Mouse (Mus musculus) left cerebral cortex, postnatal 25 days (tissue): ENCODE measurements around the gene Mkrn3. TPM values are rescaled to one million over a fixed set of nuclear protein-coding genes. Genes with fewer than 3 reads are reported as not detected.

Source experiments
- DNase-seq, 2 experiments: peaks; one replicate each; pipeline ENCODE4 v3.0.0; 2022; ENCODE audit warnings: low spot score in 2 of 2, mixed read lengths in 1 of 2
- intact Hi-C: fragments of 180-260 bp; cut with DNase I; formaldehyde crosslinking; loops from one replicate; pipeline ENCODE4 v1.15.1; 2025
- total RNA-seq, 2 experiments: library from RNA; stranded (reverse); gene quantifications; 2 replicates each; pipeline ENCODE4 v1.2.3; 2021

Gene Mkrn3
- total RNA-seq, 2 experiments from 2014 or later, result 1.9 to 2.1 TPM

- intact Hi-C loops, result no loop called here
- DNase-seq, result no peak
These were observed 31.6 kb downstream of the Mkrn3 start for GRCm38 (mm10) chr7:62388291-62388690.

GRCm38 (mm10) chr7:62382391-62382790 is 37.5 kb downstream of the Mkrn3 start:
- DNase-seq, result peak; percentile 25 to 40
- intact Hi-C loops, result loop anchor here (2.0 kb wide), 1 partner anchor 156 kb away; no protein-coding TSS in a partner anchor

- no peak for DNase-seq
- intact Hi-C loops, result no loop called here
These were observed 41.4 kb downstream of the Mkrn3 start for GRCm38 (mm10) chr7:62378529-62378928.

- intact Hi-C loops, result no loop called here
- peak in 1 of 2 experiments; percentile 6 for DNase-seq
These were observed 42.6 kb downstream of the Mkrn3 start for GRCm38 (mm10) chr7:62377313-62377712.

GRCm38 (mm10) chr7:62376510-62377304 is 43.2 kb downstream of the Mkrn3 start, which contains the start of gene Magel2:
TSS of gene Magel2 (plus strand) at chr7:62377010.
- DNase-seq, result peak; percentile 33 to 39
- intact Hi-C loops, result no loop called here

GRCm38 (mm10) chr7:62375658-62376057 is 44.3 kb downstream of the Mkrn3 start:
- no peak for DNase-seq
- intact Hi-C loops, result no loop called here

Other genes with a start within 250 kb of the Mkrn3 start
- gene Ndn, start 73.6 kb downstream of the Mkrn3 start, total RNA-seq, result 100 to 1,000 TPM; 122 to 127 TPM
- gene Magel2, start 43.1 kb downstream of the Mkrn3 start, total RNA-seq, result 1 to 10 TPM; 1.6 to 3.1 TPM
- under 1 TPM; 0.37 to 0.57 TPM for gene Peg12, start 44.4 kb upstream of the Mkrn3 start, total RNA-seq